Mouse (Mus musculus): ENCODE results near the gene Map3k11. TPM values are rescaled to one million over a fixed set of nuclear protein-coding genes. Genes with fewer than 3 reads are reported as not detected.
A peak's percentile ranks its signal among the peaks of the same experiment; 100 is the strongest.

Map3k11 gene
- total RNA-seq (2015; ENCODE audit: low replicate concordance) (5.0 and 7.3 TPM in 2 replicates), total RNA-seq (2017; ENCODE audit: low replicate concordance) (8.4 and 11.2 TPM in 2 replicates)

GRCm38 (mm10) chr19:5688200-5689087 is at the start of gene Map3k11, which contains the start of gene Pcnx3:
Map3k11 (plus strand) TSS chr19:5688742.
Pcnx3 (minus strand) TSS chr19:5688908.
- ATAC-seq (replicated peaks; ENCODE audit: low FRiP score, poor library complexity, severe bottlenecking), result peak; percentile 71

- ATAC-seq (replicated peaks; ENCODE audit: low FRiP score, poor library complexity, severe bottlenecking), result no peak
Observed at GRCm38 (mm10) chr19:5640339-5640738, 48.2 kb upstream of the Map3k11 start.

- ATAC-seq (replicated peaks; ENCODE audit: low FRiP score, poor library complexity, severe bottlenecking), result no peak
Observed at GRCm38 (mm10) chr19:5641021-5641420, 47.5 kb upstream of the Map3k11 start.

- ATAC-seq (replicated peaks; ENCODE audit: low FRiP score, poor library complexity, severe bottlenecking), result no peak
Observed at GRCm38 (mm10) chr19:5641641-5642040, 46.9 kb upstream of the Map3k11 start.

- ATAC-seq (replicated peaks; ENCODE audit: low FRiP score, poor library complexity, severe bottlenecking), result no peak
Observed at GRCm38 (mm10) chr19:5645280-5645679, 43.3 kb upstream of the Map3k11 start.

- ATAC-seq (replicated peaks; ENCODE audit: low FRiP score, poor library complexity, severe bottlenecking), result no peak
Observed at GRCm38 (mm10) chr19:5646731-5647330, 41.7 kb upstream of the Map3k11 start.

GRCm38 (mm10) chr19:5647791-5648190 is 40.8 kb upstream of the Map3k11 start:
- no peak for ATAC-seq (replicated peaks; ENCODE audit: low FRiP score, poor library complexity, severe bottlenecking)

GRCm38 (mm10) chr19:5648401-5649297 is 39.9 kb upstream of the Map3k11 start:
- peak; percentile 63 for ATAC-seq (replicated peaks; ENCODE audit: low FRiP score, poor library complexity, severe bottlenecking)

- ATAC-seq (replicated peaks; ENCODE audit: low FRiP score, poor library complexity, severe bottlenecking), result no peak
Observed at GRCm38 (mm10) chr19:5649298-5649741, 39.2 kb upstream of the Map3k11 start.

GRCm38 (mm10) chr19:5651502-5652274 is 36.9 kb upstream of the Map3k11 start:
- no peak for ATAC-seq (replicated peaks; ENCODE audit: low FRiP score, poor library complexity, severe bottlenecking)

- no peak for ATAC-seq (replicated peaks; ENCODE audit: low FRiP score, poor library complexity, severe bottlenecking)
Observed at GRCm38 (mm10) chr19:5652570-5652969, 36.0 kb upstream of the Map3k11 start.

GRCm38 (mm10) chr19:5653969-5654719 is 34.4 kb upstream of the Map3k11 start:
- ATAC-seq (replicated peaks; ENCODE audit: low FRiP score, poor library complexity, severe bottlenecking), result no peak

- ATAC-seq (replicated peaks; ENCODE audit: low FRiP score, poor library complexity, severe bottlenecking), result no peak
Observed at GRCm38 (mm10) chr19:5654720-5655298, 33.7 kb upstream of the Map3k11 start.

- ATAC-seq (replicated peaks; ENCODE audit: low FRiP score, poor library complexity, severe bottlenecking), result no peak
Observed at GRCm38 (mm10) chr19:5660942-5661751, 27.4 kb upstream of the Map3k11 start.

- ATAC-seq (replicated peaks; ENCODE audit: low FRiP score, poor library complexity, severe bottlenecking), result no peak
Observed at GRCm38 (mm10) chr19:5662310-5662709, 26.2 kb upstream of the Map3k11 start.

GRCm38 (mm10) chr19:5662981-5663913 is 25.3 kb upstream of the Map3k11 start, which contains the start of gene Sipa1:
Sipa1 (minus strand) TSS chr19:5663707.
- ATAC-seq (replicated peaks; ENCODE audit: low FRiP score, poor library complexity, severe bottlenecking), result peak; percentile 70

Data from erythroblast, adult 5-6 weeks (primary cell).